Mouse (Mus musculus) cerebellum, adult 2 months (tissue): ENCODE data around the gene Irak4.

Experiments
- CTCF ChIP-seq: fragments of 200-500 bp; IDR thresholded peaks from 2 replicates; pipeline ENCODE4 v1.5.1; 2011; ENCODE audit warnings: low read depth, mild to moderate bottlenecking, control low read depth, low read length, moderate library complexity, borderline replicate concordance; ENCODE audit not compliant: insufficient read depth
- POLR2A ChIP-seq: fragments of 200-500 bp; IDR thresholded peaks from 2 replicates; pipeline ENCODE4 v1.6.1; 2011; ENCODE audit warnings: low read length, control low read depth, borderline replicate concordance; ENCODE audit not compliant: insufficient read depth

DNA sequence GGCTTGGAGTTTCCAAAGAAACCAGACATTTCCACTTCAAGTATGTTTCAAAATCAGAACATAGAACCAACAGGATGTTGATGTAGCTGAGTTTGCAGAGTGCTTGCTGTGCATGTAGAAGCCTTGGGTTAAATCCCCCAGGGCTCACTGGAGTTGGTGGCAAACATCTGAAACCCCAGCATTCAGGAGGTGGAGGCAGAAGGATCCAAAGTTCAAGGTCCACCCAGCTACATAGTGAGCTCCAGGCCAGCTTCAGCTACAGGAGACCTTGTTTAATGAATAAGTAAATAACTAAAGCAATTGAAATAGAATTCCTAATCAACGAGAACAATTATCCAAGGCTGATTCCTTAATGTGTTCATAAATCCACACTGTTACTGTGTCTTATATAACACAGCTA lies 50.1 kb downstream of the Irak4 start:
- TF ChIP-seq CTCF (no peak), POLR2A (no peak)
